Mouse (Mus musculus) intestine, postnatal 0 days (tissue): ENCODE data around the gene Faap20. TPM values are rescaled to one million over a fixed set of nuclear protein-coding genes. Genes with fewer than 3 reads are reported as not detected.

ENCODE experiments used
- ATAC-seq: fragments of 200-750 bp; cut with Nextera tagmentation; 2 replicates; pipeline ENCODE4 v1.8.0; 2017; ENCODE audit warnings: mild to moderate bottlenecking, moderate TSS enrichment, moderate library complexity
- H3K27ac ChIP-seq: fragments of 300-500 bp; sonication (generic); 2 replicates; pipeline ENCODE4 v1.5.1; 2014; ENCODE audit warnings: mild to moderate bottlenecking, low read depth, low read length, moderate library complexity
- H3K27me3 ChIP-seq: fragments of 300-500 bp; sonication (generic); replicated peaks from 2 replicates; pipeline ENCODE4 v1.6.1; 2014; ENCODE audit warnings: low read length, mixed read lengths; ENCODE audit not compliant: control insufficient read depth, insufficient read depth
- H3K36me3 ChIP-seq: fragments of 300-500 bp; sonication (generic); 2 replicates; pipeline ENCODE4 v1.6.1; 2014; ENCODE audit warnings: mild to moderate bottlenecking, moderate library complexity; ENCODE audit not compliant: control insufficient read depth, insufficient read depth
- H3K4me1 ChIP-seq: fragments of 300-500 bp; sonication (generic); replicated peaks from 2 replicates; pipeline ENCODE4 v1.6.1; 2014; ENCODE audit warnings: antibody characterized with exemption, low read length, mixed read lengths; ENCODE audit not compliant: control insufficient read depth, insufficient read depth
- H3K4me2 ChIP-seq: fragments of 300-500 bp; sonication (generic); replicated peaks from 2 replicates; pipeline ENCODE4 v1.6.1; 2014; ENCODE audit warnings: low read depth, mild to moderate bottlenecking, moderate library complexity
- H3K4me3 ChIP-seq: fragments of 300-500 bp; sonication (generic); 2 replicates; pipeline ENCODE4 v1.5.1; 2014; ENCODE audit warnings: low read depth, low read length
- H3K9ac ChIP-seq: fragments of 300-500 bp; sonication (generic); 2 replicates; pipeline ENCODE4 v1.6.1; 2014; ENCODE audit warnings: mild to moderate bottlenecking, low read depth, low read length
- H3K9me3 ChIP-seq: fragments of 300-500 bp; sonication (generic); 2 replicates; pipeline ENCODE4 v1.6.1; 2016; ENCODE audit warnings: mixed run types; ENCODE audit not compliant: control insufficient read depth
- CTCF ChIP-seq: sonication (generic); IDR thresholded peaks from 2 replicates; pipeline ENCODE4 v1.5.1; 2016; ENCODE audit warnings: low read depth, mild to moderate bottlenecking, control low read depth, antibody characterized with exemption, moderate library complexity
- WGBS: fragments of 180-500 bp; shearing (Covaris S2); extraction: QIAGEN DNeasy Blood & Tissue Kit; methylation state at CpG from one replicate; pipeline ENCODE4 v1.1.7; 2014; 5-methylcytosine and 5-hydroxymethylcytosine counted together
- polyA plus RNA-seq: library from polyadenylated mRNA; unstranded; fragments of >200 nt; fragmentation: Nextera tagmentation; extraction: Ambion mirVana; gene quantifications from 2 replicates; pipeline ENCODE4 v1.2.1, GENCODE M21; 2015

Faap20 gene
- polyA plus RNA-seq, 1 experiment from 2014 or later = 57.8 TPM

- no peak for ATAC-seq
- 73% methylated on average over 9 of the region's 9 CpGs for WGBS
Measured at GRCm38 (mm10) chr4:155283585-155283984, 34.0 kb downstream of the Faap20 start.

GRCm38 (mm10) chr4:155284521-155285379 lies 35.1 kb downstream of the Faap20 start:
- TF ChIP-seq CTCF = no peak
- WGBS = 71% methylated on average over 15 of the region's 15 CpGs
- Histone ChIP-seq H3K9me3 (no peaks in the 10 kb centered on the region), H3K4me2 (no peak overlapping the region), H3K27ac (no peak overlapping the region), H3K27me3 (no peaks in the 10 kb centered on the region), H3K36me3 (peaks cover 22% of the 10 kb centered on the region), H3K9ac (no peak overlapping the region), H3K4me3 (no peak overlapping the region), H3K4me1 (peaks cover 12% of the 10 kb centered on the region)
- no peak for ATAC-seq

More at GRCm38 (mm10) chr4:155283585-155283984, 34.0 kb downstream of the Faap20 start:
- Histone ChIP-seq H3K27me3 (no peaks in the 10 kb centered on the region), H3K4me1 (peaks cover 12% of the 10 kb centered on the region), H3K4me2 (0 out of 2 replicates have a peak overlapping the region, but pooled peaks have one; percentile 37), H3K27ac (no peak overlapping the region), H3K9me3 (no peaks in the 10 kb centered on the region), H3K4me3 (no peak overlapping the region), H3K36me3 (peaks cover 17% of the 10 kb centered on the region), H3K9ac (no peak overlapping the region)
- TF ChIP-seq CTCF = no peak

- Histone ChIP-seq H3K4me2 (no peak overlapping the region), H3K27ac (no peak overlapping the region), H3K9me3 (no peaks in the 10 kb centered on the region), H3K4me1 (peaks cover 8% of the 10 kb centered on the region; the same call in 1 of the 2 replicates), H3K4me3 (no peak overlapping the region), H3K9ac (no peak overlapping the region), H3K36me3 (peaks cover 22% of the 10 kb centered on the region), H3K27me3 (no peaks in the 10 kb centered on the region)
- 87% methylated on average over 4 of the region's 4 CpGs for WGBS
- ATAC-seq = no peak
- TF ChIP-seq CTCF = no peak
Measured at GRCm38 (mm10) chr4:155286090-155286489, 36.5 kb downstream of the Faap20 start.

- H3K9me3 ChIP-seq = no peaks in the 10 kb centered on the region
- no peak overlapping the region for H3K27ac ChIP-seq
- no peak overlapping the region for H3K4me2 ChIP-seq
- no peak for ATAC-seq
- TF ChIP-seq CTCF = no peak
- H3K9ac ChIP-seq = no peak overlapping the region
- H3K36me3 ChIP-seq = peaks cover 22% of the 10 kb centered on the region
- 83% methylated on average over 11 of the region's 11 CpGs for WGBS
- no peak overlapping the region for H3K4me3 ChIP-seq
- no peaks in the 10 kb centered on the region for H3K27me3 ChIP-seq
- no peaks in the 10 kb centered on the region for H3K4me1 ChIP-seq
Measured at GRCm38 (mm10) chr4:155287713-155288112, 38.1 kb downstream of the Faap20 start.

GRCm38 (mm10) chr4:155288586-155288985 lies 39.0 kb downstream of the Faap20 start:
- 63% methylated on average over 1 of the region's 1 CpGs for WGBS
- Histone ChIP-seq H3K27me3 (no peaks in the 10 kb centered on the region), H3K4me1 (no peaks in the 10 kb centered on the region), H3K27ac (no peak overlapping the region), H3K9me3 (no peaks in the 10 kb centered on the region), H3K4me3 (no peak overlapping the region), H3K9ac (no peak overlapping the region), H3K4me2 (no peak overlapping the region), H3K36me3 (peaks cover 22% of the 10 kb centered on the region)
- ATAC-seq = no peak
- TF ChIP-seq CTCF = peak; percentile 38; the same call in 1 of the 2 replicates

GRCm38 (mm10) chr4:155290045-155290444 lies 40.4 kb downstream of the Faap20 start:
- Histone ChIP-seq H3K9me3 (no peaks in the 10 kb centered on the region), H3K4me1 (no peaks in the 10 kb centered on the region), H3K27me3 (no peaks in the 10 kb centered on the region), H3K4me2 (no peak overlapping the region), H3K9ac (no peak overlapping the region), H3K27ac (no peak overlapping the region), H3K4me3 (no peak overlapping the region), H3K36me3 (peaks cover 20% of the 10 kb centered on the region)
- TF ChIP-seq CTCF = no peak
- no peak for ATAC-seq
- 94% methylated on average over 7 of the region's 7 CpGs for WGBS
